Mouse (Mus musculus): ENCODE data around the gene Plcb2. TPM values are rescaled to one million over a fixed set of nuclear protein-coding genes. Genes with fewer than 3 reads are reported as not detected.

The Plcb2 gene
- polyA plus RNA-seq, 1 experiment from 2014 or later = 1.5 TPM

DNA sequence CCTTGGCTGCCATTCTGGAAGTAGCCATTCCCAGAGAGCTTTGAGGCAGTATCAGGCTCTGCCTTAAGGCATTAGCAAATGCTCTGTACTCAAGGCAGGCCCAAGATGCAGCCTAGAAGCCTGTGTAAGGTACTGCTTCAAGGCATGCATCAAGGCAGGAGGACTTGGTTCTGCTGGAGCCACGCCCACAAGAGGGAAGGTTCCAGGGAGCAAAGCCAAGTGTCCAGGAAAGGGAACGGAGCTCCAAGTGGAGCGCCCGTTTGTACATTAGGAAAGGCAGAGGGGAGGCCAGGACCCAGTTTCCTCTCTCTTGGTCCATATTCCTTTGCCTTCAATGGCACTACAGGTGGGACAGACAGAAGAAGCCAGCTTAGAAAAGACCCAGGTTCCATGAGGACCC is 19.8 kb downstream of the Plcb2 start:
- no peaks in the 10 kb centered on the region for H3K36me3 ChIP-seq
- no peak overlapping the region for H3K4me3 ChIP-seq (replicated peaks)
- ATAC-seq (ENCODE audit: insufficient read depth, low FRiP score, low read depth) = no peak
- H3K9me3 ChIP-seq = no peaks in the 10 kb centered on the region
- H3K4me1 ChIP-seq = peaks cover 23% of the 10 kb centered on the region
- 66% methylated on average over 4 of the region's 4 CpGs for WGBS
- H3K4me2 ChIP-seq = no peak overlapping the region
- H3K27me3 ChIP-seq (replicated peaks) = peaks cover 96% of the 10 kb centered on the region
- H3K27ac ChIP-seq = no peak overlapping the region
- H3K9ac ChIP-seq = no peak overlapping the region

- Histone ChIP-seq H3K36me3 (no peaks in the 10 kb centered on the region), H3K4me2 (no peak overlapping the region), H3K9me3 (no peaks in the 10 kb centered on the region), H3K27ac (no peak overlapping the region), H3K4me3 (replicated peaks) (no peak overlapping the region), H3K27me3 (replicated peaks) (peaks cover 97% of the 10 kb centered on the region), H3K9ac (no peak overlapping the region), H3K4me1 (peaks cover 36% of the 10 kb centered on the region)
- WGBS = 17% methylated on average over 6 of the region's 6 CpGs
- no peak for ATAC-seq (ENCODE audit: insufficient read depth, low FRiP score, low read depth)
Observed at GRCm38 (mm10) chr2:118706436-118706835, 21.8 kb downstream of the Plcb2 start.

- ATAC-seq (ENCODE audit: insufficient read depth, low FRiP score, low read depth) = no peak
- Histone ChIP-seq H3K27me3 (replicated peaks) (peaks cover 84% of the 10 kb centered on the region), H3K4me3 (replicated peaks) (peak within 1 kb of the TSS; percentile 47), H3K9ac (no peak within 1 kb of the TSS), H3K9me3 (no peaks in the 10 kb centered on the region), H3K36me3 (no peaks in the 10 kb centered on the region), H3K27ac (no peak within 1 kb of the TSS), H3K4me2 (peak within 1 kb of the TSS; percentile 92), H3K4me1 (peaks cover 32% of the 10 kb centered on the region)
- 2% methylated on average over 50 of the region's 50 CpGs for WGBS
Observed at GRCm38 (mm10) chr2:118703913-118704730, 24.1 kb downstream of the Plcb2 start, which contains the start of gene Ankrd63. Gene Ankrd63, minus strand, starts transcription at chr2:118703963.

DNA sequence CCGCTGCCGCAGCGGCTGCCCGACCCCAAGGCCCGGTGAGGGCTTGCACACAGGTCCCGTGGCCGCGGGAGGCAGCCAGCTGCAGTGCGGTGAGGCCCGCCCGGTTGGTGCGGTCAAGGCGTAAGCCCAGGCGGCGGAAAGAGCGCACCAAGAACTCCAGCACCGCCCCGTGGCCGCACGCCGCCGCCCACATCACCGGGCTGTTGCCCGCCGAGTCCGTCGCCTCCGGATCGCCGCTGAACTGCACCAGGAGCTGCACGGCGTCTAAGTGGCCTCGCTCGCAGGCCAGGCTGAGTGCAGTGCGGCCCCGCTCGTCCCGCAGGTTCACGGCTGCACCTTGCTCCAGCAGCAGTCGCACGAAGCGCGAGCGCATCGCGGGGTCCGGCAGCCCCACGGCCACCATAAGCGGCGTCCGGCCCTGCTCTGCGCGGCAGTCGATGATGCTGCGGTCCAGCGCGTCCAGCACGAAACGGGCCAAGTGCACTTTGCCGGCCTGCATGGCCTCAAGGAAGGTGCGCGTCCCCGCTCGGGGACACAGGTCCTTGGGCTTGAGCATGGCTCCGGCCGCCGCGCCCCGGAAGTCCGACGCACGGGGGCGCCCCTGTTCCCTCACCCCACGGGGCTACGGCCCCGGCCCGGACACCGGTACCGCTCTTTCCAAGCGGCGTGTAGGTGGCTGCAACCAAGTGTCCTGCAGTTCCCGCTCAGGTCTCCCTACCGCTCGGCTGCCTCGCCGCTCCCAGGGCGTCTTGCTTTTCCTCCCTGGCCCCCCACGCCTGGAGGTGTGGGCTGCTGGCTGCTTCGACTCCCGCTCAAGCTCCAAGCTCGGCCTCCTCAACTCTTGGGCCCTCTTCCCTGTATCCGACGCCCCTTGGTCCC is 25.1 kb downstream of the Plcb2 start:
- Histone ChIP-seq H3K9ac (no peak overlapping the region), H3K27ac (no peak overlapping the region), H3K36me3 (no peaks in the 10 kb centered on the region), H3K9me3 (no peaks in the 10 kb centered on the region), H3K4me1 (peaks cover 32% of the 10 kb centered on the region), H3K4me3 (replicated peaks) (peak overlapping the region; percentile 47), H3K27me3 (replicated peaks) (peaks cover 74% of the 10 kb centered on the region), H3K4me2 (peak overlapping the region; percentile 92)
- under 1% methylated on average over 93 of the region's 93 CpGs for WGBS
- ATAC-seq (ENCODE audit: insufficient read depth, low FRiP score, low read depth) = peak; percentile 41

DNA sequence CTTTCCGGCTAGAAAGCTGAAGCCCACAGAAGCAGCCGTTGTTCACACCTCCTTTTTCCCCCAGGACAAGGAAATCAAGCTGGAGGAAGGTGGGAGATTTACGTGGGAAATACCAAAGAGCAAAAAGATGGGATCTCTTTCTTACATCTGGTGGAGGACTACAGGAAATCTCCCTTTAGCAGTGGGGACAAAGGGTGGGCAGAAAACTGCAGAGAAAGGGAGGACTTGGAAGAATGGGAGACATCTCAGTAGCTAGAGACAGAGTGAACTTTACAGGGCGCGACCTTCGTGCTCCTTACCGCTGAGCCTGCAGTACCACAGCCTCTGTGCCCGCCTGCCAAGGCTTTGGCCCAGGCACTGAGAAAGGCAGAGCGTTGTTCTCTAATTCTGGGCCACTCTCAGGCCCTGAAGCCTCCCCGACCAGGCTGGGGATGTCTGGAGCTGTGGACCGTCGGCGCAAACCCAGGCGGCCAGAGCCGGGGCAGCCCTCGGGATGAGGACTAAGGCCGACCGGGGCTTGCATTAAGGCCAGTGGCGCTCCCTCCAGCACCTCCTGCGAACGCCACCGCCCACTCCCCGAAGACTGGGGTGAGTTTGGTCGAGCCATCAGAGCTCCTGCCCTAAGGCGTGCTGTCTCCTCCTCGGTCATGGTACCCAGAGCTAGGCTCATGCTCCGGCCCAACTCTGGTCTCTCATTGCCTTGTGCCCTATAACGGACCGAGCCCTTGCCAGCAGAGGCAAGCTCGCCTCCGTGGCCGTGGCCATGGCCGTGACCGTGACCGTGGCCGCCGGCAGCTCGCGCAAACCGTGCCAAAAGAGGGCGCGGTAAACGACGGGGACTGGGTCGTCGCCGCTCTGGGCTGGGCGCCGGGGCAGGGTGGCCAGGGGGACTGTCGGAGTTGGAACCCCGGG is 26.0 kb downstream of the Plcb2 start:
- Histone ChIP-seq H3K9me3 (no peaks in the 10 kb centered on the region), H3K27ac (no peak overlapping the region), H3K4me1 (peaks cover 34% of the 10 kb centered on the region), H3K4me3 (replicated peaks) (peak overlapping the region; percentile 47), H3K4me2 (peak overlapping the region; percentile 92), H3K27me3 (replicated peaks) (peaks cover 67% of the 10 kb centered on the region), H3K9ac (no peak overlapping the region), H3K36me3 (no peaks in the 10 kb centered on the region)
- ATAC-seq (ENCODE audit: insufficient read depth, low FRiP score, low read depth) = 0 out of 2 replicates have a peak, but pooled peaks have one; percentile 11
- WGBS = 12% methylated on average over 51 of the region's 51 CpGs

DNA sequence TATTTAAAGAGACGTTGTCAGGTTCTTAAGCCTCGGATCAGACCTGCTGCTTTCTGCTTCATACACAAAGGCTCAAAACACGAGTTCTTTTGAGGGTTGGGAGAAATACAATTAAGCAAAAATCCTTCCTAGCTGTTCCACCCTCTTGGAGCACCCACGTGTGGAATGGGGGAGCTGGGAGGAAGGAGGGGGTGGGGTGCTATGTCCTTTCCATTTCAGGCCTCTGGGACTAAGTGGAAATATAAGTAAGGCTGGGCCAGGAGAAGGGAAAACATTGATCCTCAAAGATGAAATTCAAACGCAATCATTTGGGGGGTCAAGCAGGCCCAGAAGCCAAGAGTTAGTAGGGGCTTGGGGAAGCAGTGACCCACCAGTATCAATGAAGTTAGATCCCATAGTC is 27.1 kb downstream of the Plcb2 start:
- ATAC-seq (ENCODE audit: insufficient read depth, low FRiP score, low read depth) = no peak
- WGBS = 17% methylated on average over 5 of the region's 5 CpGs
- Histone ChIP-seq H3K4me1 (peaks cover 41% of the 10 kb centered on the region), H3K9ac (no peak overlapping the region), H3K27ac (no peak overlapping the region), H3K36me3 (no peaks in the 10 kb centered on the region), H3K4me2 (no peak overlapping the region), H3K9me3 (no peaks in the 10 kb centered on the region), H3K27me3 (replicated peaks) (peaks cover 61% of the 10 kb centered on the region), H3K4me3 (replicated peaks) (no peak overlapping the region)

- no peaks in the 10 kb centered on the region for H3K9me3 ChIP-seq
- no peak for ATAC-seq (ENCODE audit: insufficient read depth, low FRiP score, low read depth)
- 5% methylated on average over 32 of the region's 32 CpGs for WGBS
- peak overlapping the region; percentile 51 for H3K4me2 ChIP-seq
- H3K4me3 ChIP-seq (replicated peaks) = peak overlapping the region; percentile 18
- peaks cover 45% of the 10 kb centered on the region for H3K4me1 ChIP-seq
- no peaks in the 10 kb centered on the region for H3K36me3 ChIP-seq
- H3K9ac ChIP-seq = no peak overlapping the region
- H3K27me3 ChIP-seq (replicated peaks) = peaks cover 57% of the 10 kb centered on the region
- H3K27ac ChIP-seq = no peak overlapping the region
Observed at GRCm38 (mm10) chr2:118700179-118701062, 27.8 kb downstream of the Plcb2 start.

- peaks cover 30% of the 10 kb centered on the region for H3K4me1 ChIP-seq
- H3K9ac ChIP-seq = no peak overlapping the region
- 38% methylated on average over 7 of the region's 7 CpGs for WGBS
- H3K27ac ChIP-seq = no peak overlapping the region
- no peaks in the 10 kb centered on the region for H3K36me3 ChIP-seq
- no peak for ATAC-seq (ENCODE audit: insufficient read depth, low FRiP score, low read depth)
- no peak overlapping the region for H3K4me3 ChIP-seq (replicated peaks)
- no peaks in the 10 kb centered on the region for H3K9me3 ChIP-seq
- H3K4me2 ChIP-seq = no peak overlapping the region
- peaks cover 33% of the 10 kb centered on the region for H3K27me3 ChIP-seq (replicated peaks)
Observed at GRCm38 (mm10) chr2:118697955-118698354, 30.3 kb downstream of the Plcb2 start.

- Histone ChIP-seq H3K9me3 (no peaks in the 10 kb centered on the region), H3K4me3 (replicated peaks) (no peak overlapping the region), H3K4me1 (peaks cover 25% of the 10 kb centered on the region), H3K4me2 (no peak overlapping the region), H3K36me3 (no peaks in the 10 kb centered on the region), H3K27me3 (replicated peaks) (peaks cover 27% of the 10 kb centered on the region), H3K9ac (no peak overlapping the region), H3K27ac (no peak overlapping the region)
- WGBS = 33% methylated on average over 5 of the region's 5 CpGs
- ATAC-seq (ENCODE audit: insufficient read depth, low FRiP score, low read depth) = no peak
Observed at GRCm38 (mm10) chr2:118697311-118697877, 30.8 kb downstream of the Plcb2 start.

GRCm38 (mm10) chr2:118696451-118697308 is 31.6 kb downstream of the Plcb2 start:
- Histone ChIP-seq H3K27ac (no peak overlapping the region), H3K4me2 (no peak overlapping the region), H3K4me3 (replicated peaks) (no peak overlapping the region), H3K4me1 (peaks cover 21% of the 10 kb centered on the region), H3K9ac (no peak overlapping the region), H3K36me3 (no peaks in the 10 kb centered on the region), H3K27me3 (replicated peaks) (peaks cover 20% of the 10 kb centered on the region), H3K9me3 (no peaks in the 10 kb centered on the region)
- WGBS = 38% methylated on average over 21 of the region's 21 CpGs
- no peak for ATAC-seq (ENCODE audit: insufficient read depth, low FRiP score, low read depth)
